Mouse (Mus musculus) gastrocnemius, postnatal 10 days (tissue): ENCODE measurements around the gene Rin3. TPM values are rescaled to one million over a fixed set of nuclear protein-coding genes. Genes with fewer than 3 reads are reported as not detected.
A peak's percentile ranks its signal among the peaks of the same experiment; 100 is the strongest.

Experiments used
- DNase-seq: peaks from one replicate; pipeline ENCODE4 v3.0.0; 2021; ENCODE audit warnings: mixed read lengths
- total RNA-seq, 2 experiments: library from RNA; stranded (reverse); gene quantifications; 2 replicates each; pipeline ENCODE4 v1.2.3; 2021

Rin3 gene
- total RNA-seq, 2 experiments from 2014 or later = 13.2 to 21.0 TPM

DNA sequence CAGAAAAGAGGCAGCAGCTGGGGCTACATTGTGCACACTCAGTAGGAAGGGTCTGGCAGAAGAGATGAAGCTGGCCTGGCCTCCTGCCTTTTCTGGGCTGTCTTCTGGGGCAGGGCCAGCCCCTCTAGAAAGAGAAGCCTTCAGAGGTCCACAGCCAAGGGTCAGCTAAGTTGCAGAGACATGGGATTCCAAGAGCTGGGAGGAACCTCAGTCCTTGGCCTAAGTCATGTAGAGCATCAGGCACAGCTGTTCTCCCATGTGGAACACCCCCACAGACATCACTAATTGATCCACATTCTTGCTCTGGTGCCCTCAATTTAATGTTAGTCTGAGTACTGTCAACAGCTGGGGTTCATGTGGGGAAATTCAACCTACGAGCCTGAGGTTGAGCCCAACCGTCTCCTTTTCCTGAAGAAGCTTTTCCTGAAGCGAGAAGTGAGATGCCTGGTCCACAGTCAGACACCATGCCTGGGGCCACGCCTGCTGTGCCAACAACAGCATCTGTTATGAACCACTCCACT lies 20.0 kb downstream of the Rin3 start:
- DNase-seq = peak; percentile 81

DNA sequence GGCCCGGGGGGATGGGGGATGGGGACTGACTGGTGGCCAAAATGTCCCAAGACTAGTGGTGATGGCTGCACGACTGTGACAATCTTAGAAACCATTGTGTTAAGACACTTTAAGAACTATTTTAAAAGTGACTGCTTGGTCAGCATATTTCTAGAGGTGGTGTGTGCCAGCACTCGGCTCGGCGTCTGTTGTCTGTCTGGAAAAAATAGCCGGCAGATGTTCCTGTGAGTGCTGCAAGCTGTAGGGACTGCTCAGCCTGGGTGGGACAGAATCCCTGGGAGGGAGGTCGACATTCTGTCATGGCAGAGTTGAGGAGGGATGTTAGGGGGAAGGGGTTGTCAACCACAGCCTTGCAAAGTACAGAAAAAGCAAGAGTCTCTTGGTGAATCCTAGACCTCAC lies 21.0 kb downstream of the Rin3 start:
- DNase-seq = no peak

DNA sequence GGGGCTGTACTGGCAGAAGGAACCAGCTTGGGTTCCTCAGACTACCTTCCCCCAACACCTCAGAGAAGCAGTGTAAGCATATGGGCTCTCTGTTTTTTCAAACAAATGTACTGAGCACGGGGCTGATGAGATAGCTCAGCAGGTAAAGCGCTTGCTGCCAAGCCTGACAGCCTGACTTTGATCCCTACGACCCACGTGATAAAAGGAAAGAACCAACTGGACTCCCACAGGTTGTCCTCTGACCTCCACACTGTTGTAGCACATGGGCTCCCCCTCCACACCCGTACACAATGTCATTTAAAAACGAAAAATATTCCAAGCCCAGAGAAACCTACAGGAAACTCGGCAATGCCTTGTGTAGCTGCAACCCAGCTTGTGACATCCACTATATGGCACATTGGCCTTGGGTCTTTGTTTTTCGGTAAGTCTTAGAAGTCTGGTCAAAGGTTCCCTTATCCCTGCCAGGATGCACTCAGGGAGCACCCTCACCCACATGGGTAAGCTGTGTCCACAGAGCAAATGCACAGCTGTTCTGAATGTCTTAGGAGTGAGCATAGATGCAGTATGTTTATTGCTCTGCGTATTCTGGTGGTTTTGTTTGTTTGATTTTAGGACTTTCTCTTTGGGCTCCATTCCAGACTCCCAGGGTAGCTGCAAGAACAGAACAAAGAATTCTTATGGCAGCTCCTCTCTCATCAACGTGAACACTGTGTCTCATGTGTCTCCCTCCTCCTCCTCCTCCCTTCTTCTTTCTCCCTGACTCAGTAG lies 22.4 kb downstream of the Rin3 start:
- no peak for DNase-seq

DNA sequence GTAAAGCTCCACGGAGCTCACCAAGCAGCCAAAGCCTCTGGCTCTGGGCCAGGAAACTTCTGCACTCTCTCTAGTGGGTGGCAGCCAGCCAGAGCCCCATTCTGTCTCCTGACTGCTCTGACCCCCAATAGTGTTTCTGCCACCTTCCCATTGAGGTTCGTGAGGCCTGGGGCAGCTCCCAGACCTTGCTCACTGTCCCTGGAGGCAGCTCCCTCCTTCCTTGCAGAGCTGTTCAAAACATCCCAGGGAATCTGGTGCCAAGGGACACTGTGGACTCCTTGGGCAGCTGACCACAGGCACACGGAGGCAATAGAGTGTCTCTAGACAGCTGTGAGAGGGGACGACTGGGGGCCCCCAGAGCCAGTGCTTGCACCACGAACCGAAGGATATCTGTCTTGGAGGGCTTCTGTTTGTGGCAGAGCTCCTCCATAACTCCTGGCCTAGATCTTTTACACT lies 25.2 kb downstream of the Rin3 start:
- peak; percentile 71 for DNase-seq

DNA sequence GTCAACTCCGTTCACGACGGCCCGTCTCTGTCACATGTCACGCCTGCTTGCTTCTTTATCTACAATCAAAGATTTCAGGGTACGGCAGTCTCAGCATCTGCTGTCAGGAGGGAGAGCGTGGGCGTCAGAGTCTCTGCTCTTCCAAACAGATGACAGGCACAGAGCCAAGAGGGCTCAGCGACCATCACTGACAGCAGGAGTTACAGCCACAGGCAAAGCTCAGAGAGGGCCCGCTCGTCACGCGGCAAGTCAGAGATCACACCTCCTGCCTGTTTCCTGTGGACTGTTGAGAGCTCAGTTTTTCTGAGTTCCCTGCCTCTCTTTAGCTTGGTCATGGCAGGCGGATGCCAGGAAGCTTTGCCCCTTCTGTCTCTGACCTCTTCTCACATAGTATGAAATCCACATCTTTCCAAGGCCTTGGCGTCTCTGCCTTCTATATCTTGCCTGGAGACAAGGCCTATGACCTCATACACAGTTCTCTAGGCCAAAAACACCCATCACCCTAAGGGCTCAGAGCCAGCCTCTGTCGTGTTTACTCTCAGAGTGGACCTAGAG lies 25.7 kb downstream of the Rin3 start:
- DNase-seq = no peak

DNA sequence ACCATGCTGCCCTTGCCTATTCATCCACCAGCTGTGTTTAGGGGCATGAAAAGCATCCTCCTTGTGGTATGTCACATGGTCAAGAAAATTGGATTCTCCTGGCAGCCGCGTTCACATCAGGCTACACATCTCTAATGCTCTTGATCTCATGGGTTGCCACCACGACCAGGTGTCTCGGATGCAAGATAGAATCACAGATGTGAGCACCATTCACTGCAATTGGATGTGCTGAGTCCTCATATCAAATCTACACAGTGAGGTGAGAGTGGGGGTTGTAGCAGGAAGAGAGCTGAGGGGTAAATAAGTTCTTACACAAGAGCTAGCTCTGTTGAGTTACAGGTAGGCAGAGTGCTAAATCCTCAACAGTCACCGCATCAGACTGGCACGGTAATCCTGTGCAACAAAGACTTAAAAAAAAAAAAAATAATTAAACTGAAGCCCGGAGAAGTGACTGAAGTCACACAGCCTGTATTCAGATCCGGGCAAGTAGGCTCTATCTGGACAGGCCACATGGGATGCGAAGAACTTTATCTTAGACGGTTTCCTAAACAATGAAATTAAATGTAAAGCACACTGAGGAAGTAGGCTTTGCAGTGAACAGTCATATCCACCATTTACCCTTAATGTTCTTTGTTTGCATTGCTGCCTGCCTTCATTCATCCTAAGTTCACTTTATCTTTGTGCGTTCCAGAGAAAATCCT lies 26.4 kb downstream of the Rin3 start:
- no peak for DNase-seq

DNA sequence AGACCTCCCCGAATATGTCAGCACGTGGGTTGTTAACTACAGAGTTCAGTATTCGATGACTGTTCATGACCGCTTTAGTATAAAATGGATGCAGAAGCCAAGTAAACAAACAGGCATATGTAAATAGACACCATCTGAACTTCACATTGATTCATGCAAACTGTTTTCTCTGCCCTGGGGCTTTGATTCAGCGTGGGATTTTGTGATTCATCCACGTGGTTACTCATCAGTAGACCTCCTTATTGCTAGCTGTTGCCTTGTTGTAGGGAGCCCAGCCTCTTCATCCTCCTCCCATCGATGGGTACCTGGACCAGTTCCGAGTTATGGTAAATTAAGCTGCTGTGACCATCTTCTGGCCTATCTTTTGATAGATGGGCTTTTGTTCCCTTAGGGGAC lies 26.9 kb downstream of the Rin3 start:
- DNase-seq = no peak

DNA sequence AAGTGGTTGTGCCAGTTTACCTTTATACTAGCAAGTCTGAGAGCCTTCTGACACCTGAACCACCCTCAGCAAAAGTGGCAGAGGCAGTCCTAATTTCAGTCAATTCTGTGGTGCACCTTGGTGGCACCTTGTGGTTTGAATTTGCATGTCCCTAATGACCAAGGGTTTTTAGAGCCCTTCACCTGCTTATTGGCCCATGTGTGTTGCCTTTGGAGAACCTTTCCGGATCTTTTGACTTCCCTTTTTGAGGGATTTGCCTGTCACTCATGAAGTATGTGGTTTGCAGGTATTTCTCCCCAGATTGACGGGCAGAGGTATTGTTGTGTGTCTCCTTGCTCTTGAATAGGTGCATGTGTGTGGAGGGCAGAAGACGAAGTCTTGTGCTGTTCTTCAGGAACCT lies 27.4 kb downstream of the Rin3 start:
- DNase-seq = no peak

DNA sequence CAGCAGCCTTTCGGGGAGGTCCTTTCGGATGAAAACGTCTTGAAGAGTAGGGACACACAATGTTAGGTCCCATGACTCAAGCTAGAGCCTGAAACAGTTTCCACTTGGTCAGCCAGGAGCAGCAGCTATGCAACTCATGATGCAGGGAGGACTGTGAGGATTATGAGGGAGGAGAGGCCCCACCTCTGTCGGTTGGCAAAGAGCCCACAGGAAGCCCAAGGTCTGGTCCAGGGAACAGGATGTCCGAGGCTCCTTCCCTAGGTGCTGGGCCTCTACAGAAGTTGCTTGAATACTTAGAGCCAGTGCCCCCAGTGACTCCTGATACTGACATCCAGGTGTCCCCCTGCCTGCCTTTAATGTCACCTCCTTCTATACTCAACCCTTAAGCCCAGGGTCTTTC lies 28.6 kb downstream of the Rin3 start:
- DNase-seq = no peak

DNA sequence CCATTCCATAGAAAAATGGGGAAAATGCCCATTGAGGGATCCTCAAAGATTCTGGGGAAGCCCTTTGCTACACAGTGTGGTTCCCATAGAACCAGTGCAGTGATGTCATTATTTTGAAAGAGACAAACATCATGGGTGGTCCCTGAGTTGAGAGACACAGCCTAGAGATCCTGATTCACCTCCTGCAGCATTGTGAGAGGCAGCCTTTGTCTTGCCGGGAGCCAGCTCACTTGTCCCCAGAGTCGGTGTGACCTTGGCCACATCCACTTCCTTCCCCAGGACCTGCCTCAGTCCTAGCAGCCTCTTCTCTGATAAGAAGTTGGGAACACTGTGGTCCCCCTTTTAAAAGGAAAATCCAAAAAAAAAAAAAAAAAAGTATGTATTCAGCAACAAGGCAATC lies 36.3 kb downstream of the Rin3 start:
- no peak for DNase-seq

DNA sequence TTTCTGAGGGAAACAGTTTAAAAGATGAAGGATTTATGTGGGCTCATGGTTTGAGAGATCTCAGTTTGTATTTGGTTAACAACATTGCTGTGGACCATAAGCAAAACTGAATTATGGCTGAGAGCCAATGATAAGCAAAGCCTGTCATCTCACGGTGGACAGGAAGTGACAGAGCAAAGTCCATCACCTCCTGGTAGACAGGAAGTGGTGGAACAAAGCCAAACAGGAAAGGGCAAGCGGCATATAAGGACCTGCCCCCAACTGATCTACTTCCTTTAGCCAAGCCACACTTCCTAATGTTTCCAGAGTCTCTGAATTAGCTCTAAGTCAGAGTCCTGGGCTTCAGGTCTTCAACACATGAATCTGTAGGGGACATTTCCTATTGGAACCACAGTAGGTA lies 37.1 kb downstream of the Rin3 start:
- no peak for DNase-seq

DNA sequence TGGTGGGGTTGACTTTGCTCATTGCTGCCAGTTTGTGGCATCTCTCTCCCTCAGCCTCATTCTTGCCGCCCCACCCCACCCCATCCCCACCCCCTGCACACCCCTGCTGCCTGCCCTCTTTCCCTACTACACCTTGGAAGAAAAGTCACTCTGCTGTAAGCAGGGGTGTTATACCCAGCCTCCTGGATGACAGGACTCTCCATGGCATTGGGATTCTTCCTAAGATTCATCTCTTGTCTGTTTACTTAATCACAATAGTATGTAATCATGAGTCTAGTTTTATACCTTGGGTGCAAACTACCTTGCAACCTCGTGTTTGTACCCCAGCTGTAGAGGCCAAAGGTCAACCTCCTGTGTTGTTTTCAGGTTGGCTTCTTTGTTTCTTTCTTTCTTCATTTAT lies 37.5 kb downstream of the Rin3 start:
- DNase-seq = no peak

DNA sequence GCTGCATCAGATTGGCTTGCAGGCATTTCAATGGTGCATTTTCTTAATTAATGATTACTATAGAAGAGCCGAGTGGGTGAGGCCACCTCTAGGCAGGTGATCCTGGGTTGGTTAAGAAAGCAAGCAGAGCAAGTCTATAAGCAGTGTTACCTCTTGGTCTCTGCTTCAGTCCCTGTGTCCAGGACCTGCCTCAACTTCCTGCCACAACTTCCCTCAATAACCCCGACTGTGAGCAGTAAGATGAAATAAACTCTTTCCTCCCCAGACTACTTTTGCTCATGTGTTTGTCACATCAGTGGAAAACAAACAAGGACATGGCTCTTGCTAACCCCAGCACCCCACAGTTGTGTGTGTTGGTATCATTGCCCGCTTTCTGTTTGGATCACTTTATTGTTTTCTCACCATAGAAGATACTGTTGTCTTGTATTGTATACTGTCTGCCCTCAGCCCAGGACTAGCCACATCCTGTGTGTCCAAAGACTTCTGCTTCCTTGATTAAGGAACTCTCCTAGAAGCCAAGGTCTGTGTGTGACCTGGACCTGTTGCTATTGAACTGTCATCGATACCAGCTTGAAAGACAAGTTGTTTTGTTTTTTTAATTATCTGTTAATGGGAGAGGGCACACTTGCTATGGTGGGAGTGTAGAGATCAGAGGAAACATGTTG lies 38.3 kb downstream of the Rin3 start:
- DNase-seq = no peak

DNA sequence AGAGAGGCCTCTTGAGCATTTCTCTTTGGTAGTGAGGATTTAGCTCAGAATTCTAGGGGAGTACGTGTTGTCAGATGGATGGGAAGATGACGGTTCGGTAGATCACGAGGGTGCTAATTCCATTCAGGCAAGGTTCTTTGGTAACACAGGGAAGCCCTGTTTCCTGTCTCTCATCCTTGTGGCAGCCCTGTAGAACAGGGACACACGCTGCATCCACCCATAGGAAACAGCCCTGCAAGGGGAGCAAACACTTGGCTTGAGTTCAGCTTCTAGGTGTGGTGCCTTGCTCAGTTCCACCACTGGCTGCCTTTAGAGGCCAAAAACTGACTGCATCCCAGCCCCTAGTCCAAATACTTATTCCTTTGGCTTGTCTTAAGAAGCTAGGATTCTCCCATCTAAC lies 39.0 kb downstream of the Rin3 start:
- no peak for DNase-seq

DNA sequence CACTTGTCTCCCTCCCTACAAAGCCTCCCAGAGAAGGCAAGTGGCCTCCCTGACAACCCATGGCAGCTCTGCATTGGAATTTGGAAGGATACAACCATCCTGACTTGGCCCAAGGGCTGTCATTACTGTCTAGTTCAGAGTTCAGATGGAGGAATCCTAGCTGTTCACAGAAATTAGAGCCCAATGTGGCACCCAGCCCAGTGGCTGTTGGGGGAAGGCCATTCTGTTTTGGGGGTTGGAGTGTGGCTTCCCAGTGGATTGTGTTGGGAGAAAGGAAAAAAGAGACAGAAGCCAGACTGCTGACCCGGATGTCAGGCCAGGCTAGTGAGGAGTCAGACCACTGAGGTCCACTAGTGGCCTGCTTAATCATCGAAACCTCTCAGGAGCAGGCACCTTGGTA lies 40.5 kb downstream of the Rin3 start:
- DNase-seq = peak; percentile 70

DNA sequence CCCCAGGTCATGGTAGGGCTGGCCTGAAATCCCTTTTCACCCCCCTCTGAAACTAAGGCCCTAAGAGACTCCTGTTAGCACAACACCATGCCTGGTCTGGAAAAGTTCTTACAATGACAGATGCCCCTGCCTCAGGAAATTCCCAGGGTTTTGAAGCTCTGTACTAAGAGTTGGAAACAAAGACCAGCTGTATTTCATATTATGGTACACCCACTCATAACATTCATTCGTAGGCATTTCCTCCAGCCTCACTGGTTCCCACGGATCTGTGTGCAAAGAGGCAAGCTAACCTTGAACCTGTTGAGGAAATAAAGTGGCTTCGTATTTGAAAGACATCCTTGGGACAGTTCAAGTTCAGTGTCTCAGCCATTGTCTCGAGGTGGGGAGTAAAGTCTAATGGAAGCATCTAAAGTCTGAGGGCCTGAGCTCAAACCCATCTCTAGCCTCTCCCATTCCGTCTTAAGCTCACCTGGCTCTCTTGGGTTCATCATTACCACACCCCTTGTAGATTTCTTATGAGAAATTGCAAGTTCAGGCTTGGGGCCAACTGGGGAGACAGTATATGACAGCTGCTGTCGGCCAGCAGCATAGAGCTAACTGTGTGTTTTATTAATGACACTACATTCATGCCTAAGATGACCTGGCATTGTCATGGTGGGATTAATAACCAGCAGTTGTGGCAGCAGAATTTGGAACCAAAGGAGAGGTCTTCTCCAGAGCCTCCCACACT lies 41.5 kb downstream of the Rin3 start:
- no peak for DNase-seq

DNA sequence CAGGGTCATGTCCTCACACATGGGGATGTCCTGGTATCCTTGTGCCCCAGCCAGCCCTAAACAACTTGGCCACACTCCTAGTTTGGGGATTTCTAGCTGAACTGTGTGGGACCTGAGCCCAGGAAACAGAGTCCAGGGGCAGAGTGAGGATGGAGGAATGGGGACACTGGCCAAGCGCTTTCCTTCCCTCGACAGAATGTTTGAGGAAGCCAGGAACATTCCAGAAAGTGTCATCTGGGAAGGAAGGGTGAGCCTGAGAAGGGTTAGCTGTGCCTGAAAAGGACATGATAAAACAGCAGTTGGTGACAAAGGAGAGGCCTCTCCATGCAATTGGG lies 42.0 kb downstream of the Rin3 start:
- peak; percentile 37 for DNase-seq

DNA sequence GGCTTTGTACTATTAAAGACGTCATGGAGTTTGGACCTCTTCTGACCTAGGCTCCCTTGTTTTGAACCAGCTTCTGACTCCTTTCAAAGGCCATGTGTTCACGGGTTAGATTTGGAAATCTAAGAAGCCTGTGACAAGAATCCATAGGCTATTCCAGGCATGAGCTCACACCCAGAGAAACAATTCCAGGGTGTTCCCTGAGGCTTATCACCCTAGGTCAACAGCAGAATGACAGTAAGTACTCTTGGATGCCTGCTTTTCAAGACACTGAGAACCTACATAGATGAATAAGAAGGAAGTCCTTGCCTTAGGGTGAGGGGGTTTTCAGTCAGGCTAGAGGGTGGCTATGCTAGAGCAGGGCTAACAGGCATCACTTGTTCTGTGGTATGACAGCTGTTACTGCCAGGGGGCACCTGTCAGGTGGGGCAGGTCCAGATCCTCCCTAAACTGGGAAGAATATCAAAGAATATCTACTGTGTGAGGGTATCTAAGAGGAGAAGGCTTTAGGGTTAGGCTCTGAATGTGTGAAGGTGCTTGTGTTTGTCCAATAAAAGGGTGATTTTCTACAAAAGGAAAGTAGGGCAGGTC lies 44.0 kb downstream of the Rin3 start:
- DNase-seq = no peak

DNA sequence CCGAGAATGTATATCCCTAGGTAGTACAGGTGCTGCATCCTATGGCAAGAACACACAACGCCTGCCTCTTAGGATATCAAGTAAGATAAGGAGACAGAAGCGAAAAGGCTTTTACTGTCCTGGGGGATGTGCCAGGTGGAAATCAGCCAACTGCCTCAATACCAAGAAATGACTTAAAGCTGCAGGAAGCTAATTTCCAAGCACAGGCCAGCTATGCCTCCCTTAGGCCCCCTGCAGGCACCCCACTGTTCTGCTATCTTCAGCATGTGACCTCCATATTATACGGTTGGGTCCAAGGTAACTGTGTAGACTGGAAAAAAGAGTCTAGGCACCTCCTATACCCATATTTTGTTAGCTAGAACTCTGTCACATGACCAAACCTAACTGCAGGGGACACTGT lies 44.7 kb downstream of the Rin3 start:
- DNase-seq = peak; percentile 41

DNA sequence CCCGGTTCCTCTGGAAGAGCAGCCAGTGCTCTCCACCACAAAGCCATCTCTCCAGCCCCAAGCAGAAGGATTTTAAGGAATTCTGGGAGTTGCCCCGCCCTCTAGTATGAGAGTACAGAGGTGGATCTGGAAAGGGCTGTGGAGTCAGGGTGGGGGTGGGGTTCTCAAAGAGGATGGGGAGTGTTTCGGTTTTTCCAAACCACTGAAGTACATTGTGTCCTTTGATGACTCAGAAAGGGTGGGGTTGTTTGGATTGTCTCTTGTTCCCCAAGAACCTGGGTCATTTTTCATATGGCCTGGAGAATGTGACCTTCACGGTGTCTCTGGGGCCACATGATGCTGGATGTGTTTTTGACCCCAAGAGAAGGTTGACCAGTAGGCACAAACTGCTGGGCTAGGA lies 45.2 kb downstream of the Rin3 start:
- no peak for DNase-seq

DNA sequence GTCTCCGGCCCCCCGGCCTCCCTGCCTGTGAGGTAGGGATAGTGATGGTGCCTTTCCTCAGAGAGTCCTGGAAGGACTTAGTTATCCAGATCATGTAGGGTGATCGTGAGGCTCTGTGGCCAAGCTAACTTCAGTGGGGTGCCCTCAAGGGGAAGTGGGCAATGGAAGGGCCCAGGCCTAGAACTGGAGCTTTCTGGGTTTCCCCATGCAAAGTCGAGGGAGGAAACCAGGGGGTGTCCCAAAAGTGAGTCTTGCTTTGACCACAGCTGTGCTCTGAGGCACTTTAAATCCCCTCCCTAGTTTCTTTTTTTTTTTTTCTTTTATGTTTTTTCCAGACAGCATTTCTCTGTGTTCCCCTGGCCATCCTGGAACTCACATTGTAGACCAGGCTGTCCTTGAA lies 47.3 kb downstream of the Rin3 start:
- no peak for DNase-seq

DNA sequence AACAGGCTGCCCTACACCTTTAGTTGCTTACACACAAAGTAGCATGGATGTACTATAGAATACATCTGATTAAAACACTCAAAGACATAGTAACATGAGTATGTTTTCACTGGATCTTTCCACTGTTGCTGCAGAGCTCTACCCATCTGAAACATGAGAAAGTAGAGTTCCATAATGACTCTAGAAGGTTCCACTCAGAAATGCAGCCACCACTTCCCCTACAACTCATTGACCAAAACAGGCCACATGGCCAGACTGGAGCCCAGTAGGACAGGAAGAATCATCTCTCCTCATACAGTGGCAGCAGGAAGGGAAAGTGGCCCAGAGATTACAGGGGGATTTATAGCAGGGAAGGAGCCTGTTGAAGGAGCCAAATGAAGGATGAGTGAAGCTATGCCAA lies 47.9 kb downstream of the Rin3 start:
- DNase-seq = no peak
